Mouse (Mus musculus): ENCODE measurements around the gene Rspo1. TPM values are rescaled to one million over a fixed set of nuclear protein-coding genes. Genes with fewer than 3 reads are reported as not detected.

The Rspo1 gene
- polyA plus RNA-seq, 1 experiment from 2014 or later, result 7.4 TPM

GRCm38 (mm10) chr4:124970194-124970593, 16.0 kb upstream of the Rspo1 start:
- no peaks in the 10 kb centered on the region for H3K9me3 ChIP-seq (ENCODE audit: control insufficient read depth, low read length)
- no peak overlapping the region for H3K4me2 ChIP-seq (ENCODE audit: low read depth, low read length)
- 58% methylated on average over 11 of the region's 11 CpGs for WGBS
- no peaks in the 10 kb centered on the region for H3K27me3 ChIP-seq (ENCODE audit: control insufficient read depth, insufficient read depth, low read depth, low read length)
- H3K4me3 ChIP-seq (ENCODE audit: low read length), result no peak overlapping the region
- H3K9ac ChIP-seq (ENCODE audit: low read length), result no peak overlapping the region
- H3K36me3 ChIP-seq (ENCODE audit: control insufficient read depth, insufficient read depth, low read length), result no peaks in the 10 kb centered on the region
- H3K4me1 ChIP-seq (replicated peaks; ENCODE audit: control insufficient read depth, insufficient read depth, low read length), result no peaks in the 10 kb centered on the region
- H3K27ac ChIP-seq (ENCODE audit: low read length), result no peak overlapping the region
- no peak for ATAC-seq (ENCODE audit: low read depth)

- Histone ChIP-seq H3K9ac (ENCODE audit: low read length) (no peak overlapping the region), H3K27me3 (ENCODE audit: control insufficient read depth, insufficient read depth, low read depth, low read length) (no peaks in the 10 kb centered on the region), H3K36me3 (ENCODE audit: control insufficient read depth, insufficient read depth, low read length) (no peaks in the 10 kb centered on the region), H3K27ac (ENCODE audit: low read length) (no peak overlapping the region), H3K4me3 (ENCODE audit: low read length) (no peak overlapping the region), H3K9me3 (ENCODE audit: control insufficient read depth, low read length) (no peaks in the 10 kb centered on the region), H3K4me2 (ENCODE audit: low read depth, low read length) (no peak overlapping the region), H3K4me1 (replicated peaks; ENCODE audit: control insufficient read depth, insufficient read depth, low read length) (no peaks in the 10 kb centered on the region)
- WGBS, result 33% methylated on average over 5 of the region's 5 CpGs
- ATAC-seq (ENCODE audit: low read depth), result no peak
These were observed 15.6 kb upstream of the Rspo1 start for GRCm38 (mm10) chr4:124970677-124971076.

GRCm38 (mm10) chr4:124971094-124971493, 15.1 kb upstream of the Rspo1 start:
- H3K4me1 ChIP-seq (replicated peaks; ENCODE audit: control insufficient read depth, insufficient read depth, low read length), result no peaks in the 10 kb centered on the region
- 58% methylated on average over 8 of the region's 8 CpGs for WGBS
- no peaks in the 10 kb centered on the region for H3K27me3 ChIP-seq (ENCODE audit: control insufficient read depth, insufficient read depth, low read depth, low read length)
- H3K4me3 ChIP-seq (ENCODE audit: low read length), result no peak overlapping the region
- no peaks in the 10 kb centered on the region for H3K36me3 ChIP-seq (ENCODE audit: control insufficient read depth, insufficient read depth, low read length)
- H3K27ac ChIP-seq (ENCODE audit: low read length), result no peak overlapping the region
- no peak overlapping the region for H3K9ac ChIP-seq (ENCODE audit: low read length)
- no peak overlapping the region for H3K4me2 ChIP-seq (ENCODE audit: low read depth, low read length)
- no peak for ATAC-seq (ENCODE audit: low read depth)
- no peaks in the 10 kb centered on the region for H3K9me3 ChIP-seq (ENCODE audit: control insufficient read depth, low read length)

- H3K9me3 ChIP-seq (ENCODE audit: control insufficient read depth, low read length), result no peaks in the 10 kb centered on the region
- H3K4me1 ChIP-seq (replicated peaks; ENCODE audit: control insufficient read depth, insufficient read depth, low read length), result no peaks in the 10 kb centered on the region
- no peaks in the 10 kb centered on the region for H3K36me3 ChIP-seq (ENCODE audit: control insufficient read depth, insufficient read depth, low read length)
- H3K9ac ChIP-seq (ENCODE audit: low read length), result no peak overlapping the region
- H3K27ac ChIP-seq (ENCODE audit: low read length), result no peak overlapping the region
- H3K4me3 ChIP-seq (ENCODE audit: low read length), result no peak overlapping the region
- ATAC-seq (ENCODE audit: low read depth), result no peak
- H3K27me3 ChIP-seq (ENCODE audit: control insufficient read depth, insufficient read depth, low read depth, low read length), result no peaks in the 10 kb centered on the region
- WGBS, result 36% methylated on average over 9 of the region's 9 CpGs
- no peak overlapping the region for H3K4me2 ChIP-seq (ENCODE audit: low read depth, low read length)
These were observed 13.9 kb upstream of the Rspo1 start for GRCm38 (mm10) chr4:124972316-124972715.

- no peaks in the 10 kb centered on the region for H3K27me3 ChIP-seq (ENCODE audit: control insufficient read depth, insufficient read depth, low read depth, low read length)
- H3K4me2 ChIP-seq (ENCODE audit: low read depth, low read length), result no peak overlapping the region
- no peaks in the 10 kb centered on the region for H3K9me3 ChIP-seq (ENCODE audit: control insufficient read depth, low read length)
- no peak overlapping the region for H3K27ac ChIP-seq (ENCODE audit: low read length)
- H3K36me3 ChIP-seq (ENCODE audit: control insufficient read depth, insufficient read depth, low read length), result no peaks in the 10 kb centered on the region
- WGBS, result 87% methylated on average over 2 of the region's 2 CpGs
- ATAC-seq (ENCODE audit: low read depth), result no peak
- H3K4me1 ChIP-seq (replicated peaks; ENCODE audit: control insufficient read depth, insufficient read depth, low read length), result no peaks in the 10 kb centered on the region
- H3K9ac ChIP-seq (ENCODE audit: low read length), result no peak overlapping the region
- H3K4me3 ChIP-seq (ENCODE audit: low read length), result no peak overlapping the region
These were observed 12.9 kb upstream of the Rspo1 start for GRCm38 (mm10) chr4:124973296-124973695.

GRCm38 (mm10) chr4:124978201-124978600, 8.0 kb upstream of the Rspo1 start:
- Histone ChIP-seq H3K4me3 (ENCODE audit: low read length) (no peak overlapping the region), H3K9ac (ENCODE audit: low read length) (no peak overlapping the region), H3K27me3 (ENCODE audit: control insufficient read depth, insufficient read depth, low read depth, low read length) (peaks cover 8% of the 10 kb centered on the region; the same call in 1 of the 2 replicates), H3K4me2 (ENCODE audit: low read depth, low read length) (no peak overlapping the region), H3K9me3 (ENCODE audit: control insufficient read depth, low read length) (no peaks in the 10 kb centered on the region), H3K4me1 (replicated peaks; ENCODE audit: control insufficient read depth, insufficient read depth, low read length) (no peaks in the 10 kb centered on the region), H3K36me3 (ENCODE audit: control insufficient read depth, insufficient read depth, low read length) (no peaks in the 10 kb centered on the region), H3K27ac (ENCODE audit: low read length) (no peak overlapping the region)
- 24% methylated on average over 5 of the region's 5 CpGs for WGBS
- ATAC-seq (ENCODE audit: low read depth), result no peak

- Histone ChIP-seq H3K4me2 (ENCODE audit: low read depth, low read length) (no peak overlapping the region), H3K4me3 (ENCODE audit: low read length) (no peak overlapping the region), H3K9me3 (ENCODE audit: control insufficient read depth, low read length) (no peaks in the 10 kb centered on the region), H3K36me3 (ENCODE audit: control insufficient read depth, insufficient read depth, low read length) (no peaks in the 10 kb centered on the region), H3K27ac (ENCODE audit: low read length) (no peak overlapping the region), H3K9ac (ENCODE audit: low read length) (no peak overlapping the region), H3K4me1 (replicated peaks; ENCODE audit: control insufficient read depth, insufficient read depth, low read length) (peaks cover 24% of the 10 kb centered on the region), H3K27me3 (ENCODE audit: control insufficient read depth, insufficient read depth, low read depth, low read length) (peaks cover 59% of the 10 kb centered on the region)
- no peak for ATAC-seq (ENCODE audit: low read depth)
- WGBS, result 13% methylated on average over 9 of the region's 9 CpGs
These were observed 2.2 kb upstream of the Rspo1 start for GRCm38 (mm10) chr4:124983893-124984526.

- Histone ChIP-seq H3K36me3 (ENCODE audit: control insufficient read depth, insufficient read depth, low read length) (no peaks in the 10 kb centered on the region), H3K9me3 (ENCODE audit: control insufficient read depth, low read length) (no peaks in the 10 kb centered on the region), H3K4me3 (ENCODE audit: low read length) (peak overlapping the region; percentile 2; the same call in 1 of the 2 replicates), H3K27ac (ENCODE audit: low read length) (no peak overlapping the region), H3K9ac (ENCODE audit: low read length) (no peak overlapping the region), H3K4me2 (ENCODE audit: low read depth, low read length) (peak overlapping the region; percentile 65), H3K4me1 (replicated peaks; ENCODE audit: control insufficient read depth, insufficient read depth, low read length) (peaks cover 29% of the 10 kb centered on the region), H3K27me3 (ENCODE audit: control insufficient read depth, insufficient read depth, low read depth, low read length) (peaks cover 61% of the 10 kb centered on the region)
- WGBS, result 6% methylated on average over 18 of the region's 18 CpGs
- ATAC-seq (ENCODE audit: low read depth), result peak; percentile 53
These were observed 1.2 kb upstream of the Rspo1 start for GRCm38 (mm10) chr4:124984871-124985670.

Measured in lung, embryonic 16.5 days (tissue).